Comparison of ENCODE assay signal across 23 mouse cellular contexts in the genomic region with DNA sequence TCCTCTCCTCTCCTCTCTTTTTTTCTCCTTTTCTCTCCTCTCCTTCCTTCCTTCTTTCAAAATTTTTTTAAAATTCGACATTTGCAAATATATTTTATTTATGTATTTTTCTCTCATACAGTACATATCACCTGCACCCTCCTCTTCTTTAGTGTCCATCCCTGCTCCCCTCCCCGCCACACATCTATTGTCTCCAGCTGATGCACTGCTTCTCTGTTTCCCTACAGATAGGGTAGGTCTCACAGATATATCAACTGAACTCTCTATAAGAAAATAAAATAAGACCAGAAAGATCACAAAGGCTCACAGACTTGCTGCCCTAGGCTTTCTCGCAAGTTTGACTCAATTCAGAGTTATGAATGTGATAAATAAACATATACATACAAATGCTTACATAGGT.
A peak's percentile ranks its signal among the peaks of the same experiment; 100 is the strongest.
DNase-seq lines count a peak whose midpoint lies in the region; ATAC-seq and TF ChIP-seq lines count a peak whose summit lies in the region.
"Had no signal": no experiment of that assay in that cellular context is flagged by ENCODE, and none has a peak within 500 bp of the region (broad histone marks: within the 10 kb centered on the region; RNA-seq: fewer than 3 reads in every experiment).

No protein-coding gene starts in this region.

- H3K4me1 ChIP-seq in liver, embryonic 13.5 days (replicated peaks) = no peaks in the 10 kb centered on the region
- H3K4me1 ChIP-seq in liver, embryonic 11.5 days (replicated peaks; ENCODE audit: control insufficient read depth, insufficient read depth, low read length) = no peaks in the 10 kb centered on the region
- H3K4me1 ChIP-seq in MEL (ENCODE audit: control insufficient read depth in 1 of 2, insufficient read depth in 2 of 2, low read length in 2 of 2) = peaks cover 0 to 4% of the 10 kb centered on the region in 2 experiments; a peak in 1 of 4 replicates
- no peaks in the 10 kb centered on the region for H3K4me1 ChIP-seq in liver, embryonic 16.5 days (ENCODE audit: control insufficient read depth, low read depth, low read length)
- H3K4me1 ChIP-seq: embryonic facial prominence, embryonic 13.5 days; embryonic facial prominence, embryonic 15.5 days; forebrain, embryonic 10.5 days; forebrain, embryonic 12.5 days had no signal

- peak; percentile 59; the same call in 1 of the 2 replicates for ATAC-seq in liver, embryonic 13.5 days (ENCODE audit: low read depth)
- ATAC-seq in liver, embryonic 11.5 days (replicated peaks; ENCODE audit: low FRiP score) = no peak; the same call in 1 of the 2 replicates
- ATAC-seq in liver, embryonic 16.5 days (ENCODE audit: low read depth) = peak; percentile 43; the same call in 1 of the 2 replicates
- ATAC-seq: activated CD4-positive, CD25-positive, alpha-beta regulatory T cell, adult 4 months; forebrain, embryonic 14.5 days; forebrain, embryonic 16.5 days; Patski had no signal

- no peaks in the 10 kb centered on the region for H3K27me3 ChIP-seq in liver, embryonic 13.5 days
- no peaks in the 10 kb centered on the region for H3K27me3 ChIP-seq in liver, embryonic 11.5 days (replicated peaks; ENCODE audit: control insufficient read depth, insufficient read depth, low read length)
- H3K27me3 ChIP-seq in MEL (ENCODE audit: control insufficient read depth in 1 of 2, insufficient read depth in 2 of 2, low read length in 2 of 2) = no peaks in the 10 kb centered on the region
- H3K27me3 ChIP-seq in liver, embryonic 16.5 days (ENCODE audit: control insufficient read depth, insufficient read depth, low read depth, low read length) = no peaks in the 10 kb centered on the region
- H3K27me3 ChIP-seq: embryonic facial prominence, embryonic 13.5 days; embryonic facial prominence, embryonic 15.5 days; forebrain, embryonic 12.5 days; Patski had no signal

- no peaks in the 10 kb centered on the region for H3K36me3 ChIP-seq in liver, embryonic 13.5 days
- no peaks in the 10 kb centered on the region for H3K36me3 ChIP-seq in liver, embryonic 11.5 days (ENCODE audit: control insufficient read depth, insufficient read depth, low read length)
- no peaks in the 10 kb centered on the region; a peak in 1 of 4 replicates for H3K36me3 ChIP-seq in MEL (ENCODE audit: control insufficient read depth in 1 of 2, insufficient read depth in 2 of 2, low read length in 2 of 2)
- H3K36me3 ChIP-seq in liver, embryonic 16.5 days (ENCODE audit: control insufficient read depth, insufficient read depth) = no peaks in the 10 kb centered on the region
- H3K36me3 ChIP-seq: embryonic facial prominence, embryonic 13.5 days; embryonic facial prominence, embryonic 15.5 days; forebrain, embryonic 10.5 days; forebrain, embryonic 12.5 days had no signal

- DNase-seq in liver, embryonic 13.5 days = no peak
- DNase-seq in liver, embryonic 11.5 days (ENCODE audit: low spot score) = no peak
- DNase-seq in MEL (ENCODE audit: low read depth, low spot score) = peak; percentile 32
- DNase-seq in adrenal gland, postnatal 25 days = no peak
- DNase-seq: adrenal gland, adult 8-10 months; adrenal gland, postnatal 14 days; cerebellum, adult 11 months; cerebellum, adult 18-20 months; cerebellum, adult 8-10 months; cerebellum, adult 9-11 months; cerebellum, postnatal 14 days; cerebellum, postnatal 36 days; embryo, embryonic 11 days had no signal

- H3K4me2 ChIP-seq in liver, embryonic 13.5 days = no peak overlapping the region
- no peak overlapping the region for H3K4me2 ChIP-seq in liver, embryonic 11.5 days
- no peak overlapping the region for H3K4me2 ChIP-seq in liver, embryonic 16.5 days (ENCODE audit: low read depth, low read length)
- H3K4me2 ChIP-seq: embryonic facial prominence, embryonic 13.5 days; embryonic facial prominence, embryonic 15.5 days; forebrain, embryonic 12.5 days had no signal

- no peak for TF ChIP-seq CTCF in MEL (IDR thresholded peaks at IDR 0.05 in 2 of 3, conservative IDR thresholded peaks at IDR 0.05 in 1 of 3; ENCODE audit: control insufficient read depth in 1 of 3, insufficient read depth in 1 of 3, low read depth in 2 of 3, low read length in 3 of 3, poor library complexity in 1 of 3, severe bottlenecking in 1 of 3)

- no peak overlapping the region for H3K9ac ChIP-seq in liver, embryonic 13.5 days
- no peak overlapping the region for H3K9ac ChIP-seq in liver, embryonic 11.5 days (ENCODE audit: low read depth, low read length)
- no peak overlapping the region for H3K9ac ChIP-seq in MEL (ENCODE audit: control insufficient read depth, low read depth, low read length, poor library complexity, severe bottlenecking)
- no peak overlapping the region for H3K9ac ChIP-seq in liver, embryonic 16.5 days (ENCODE audit: low read depth, low read length)
- H3K9ac ChIP-seq: embryonic facial prominence, embryonic 13.5 days; embryonic facial prominence, embryonic 15.5 days; forebrain, embryonic 12.5 days had no signal

- H3K4me3 ChIP-seq in liver, embryonic 13.5 days (replicated peaks) = no peak overlapping the region
- no peak overlapping the region for H3K4me3 ChIP-seq in liver, embryonic 11.5 days (ENCODE audit: low read depth, low read length)
- no peak overlapping the region for H3K4me3 ChIP-seq in MEL (ENCODE audit: control insufficient read depth in 1 of 2, insufficient read depth in 1 of 2, low read depth in 2 of 2, low read length in 2 of 2)
- no peak overlapping the region for H3K4me3 ChIP-seq in liver, embryonic 16.5 days (ENCODE audit: low read depth, low read length)
- H3K4me3 ChIP-seq: embryonic facial prominence, embryonic 13.5 days; embryonic facial prominence, embryonic 15.5 days; erythroblast, embryonic 14.5 days; forebrain, embryonic 10.5 days; forebrain, embryonic 12.5 days had no signal

- 42% methylated on average over 3 of the region's 3 CpGs for WGBS in liver, embryonic 13.5 days (ENCODE audit: insufficient replicate concordance)
- 70% methylated on average over 3 of the region's 3 CpGs for WGBS in liver, embryonic 11.5 days
- WGBS in liver, embryonic 16.5 days (ENCODE audit: insufficient replicate concordance) = 32% methylated on average over 3 of the region's 3 CpGs

- no peak for TF ChIP-seq RAD21 in MEL (IDR thresholded peaks at IDR 0.05; ENCODE audit: low read depth, low read length)

- TF ChIP-seq POLR2A in MEL (IDR thresholded peaks at IDR 0.05; ENCODE audit: control insufficient read depth in 1 of 2, insufficient read depth in 1 of 2, low read depth in 1 of 2, low read length in 2 of 2, poor library complexity in 1 of 2) = no peak

- no peaks in the 10 kb centered on the region for H3K9me3 ChIP-seq in liver, embryonic 13.5 days (replicated peaks)
- no peaks in the 10 kb centered on the region for H3K9me3 ChIP-seq in liver, embryonic 11.5 days (ENCODE audit: control insufficient read depth, low read length)
- no peaks in the 10 kb centered on the region for H3K9me3 ChIP-seq in MEL (replicated peaks; ENCODE audit: insufficient read depth, low read length)
- H3K9me3 ChIP-seq in liver, embryonic 16.5 days (replicated peaks; ENCODE audit: control insufficient read depth, low read length) = no peaks in the 10 kb centered on the region
- H3K9me3 ChIP-seq: embryonic facial prominence, embryonic 13.5 days; embryonic facial prominence, embryonic 15.5 days; forebrain, embryonic 10.5 days; forebrain, embryonic 12.5 days had no signal

- H3K27ac ChIP-seq in liver, embryonic 13.5 days = no peak overlapping the region
- H3K27ac ChIP-seq in liver, embryonic 11.5 days (ENCODE audit: low read depth, low read length) = no peak overlapping the region
- no peak overlapping the region for H3K27ac ChIP-seq in MEL (ENCODE audit: control insufficient read depth, low read depth, low read length)
- no peak overlapping the region for H3K27ac ChIP-seq in liver, embryonic 16.5 days (ENCODE audit: low read length)
- H3K27ac ChIP-seq: embryonic facial prominence, embryonic 13.5 days; embryonic facial prominence, embryonic 15.5 days; forebrain, embryonic 10.5 days; forebrain, embryonic 12.5 days had no signal

- peak; percentile 35 to 69; a peak in 3 of 4 replicates for TF ChIP-seq EP300 in MEL (IDR thresholded peaks at IDR 0.05; ENCODE audit: low read depth in 1 of 2, low read length in 2 of 2)

- no peaks in the 10 kb centered on the region for H3K79me2 ChIP-seq in MEL (ENCODE audit: control insufficient read depth, insufficient read depth, low read length, poor library complexity)

TF ChIP-seq in MEL, 35 proteins besides CTCF, POLR2A, EP300 and RAD21:
- 0 out of 2 replicates have a peak, but pooled peaks have one; percentile 8 for TF ChIP-seq TAL1 (IDR thresholded peaks at IDR 0.05; ENCODE audit: low read length)
- no peak for TF ChIP-seq HCFC1 (IDR thresholded peaks at IDR 0.05; ENCODE audit: low read depth, low read length)
- peak; percentile 77; the same call in 1 of the 2 replicates for TF ChIP-seq TCF12 (IDR thresholded peaks at IDR 0.05; ENCODE audit: low read depth, low read length)
